Mouse (Mus musculus) ovary, adult 18-20 months (tissue): ENCODE data around the gene Kcnc3.

Experiments
- DNase-seq: peaks from one replicate; pipeline ENCODE4 v3.0.0; 2022; ENCODE audit warnings: low spot score, mixed read lengths

Gene Kcnc3

GRCm38 (mm10) chr7:44596996-44597538, 6.6 kb downstream of the Kcnc3 start:
- DNase-seq: no peak

- no peak for DNase-seq
Measured at GRCm38 (mm10) chr7:44597666-44598065, 7.2 kb downstream of the Kcnc3 start.

GRCm38 (mm10) chr7:44598336-44598735, 7.9 kb downstream of the Kcnc3 start:
- no peak for DNase-seq

GRCm38 (mm10) chr7:44600691-44601262, 10.3 kb downstream of the Kcnc3 start:
- no peak for DNase-seq

GRCm38 (mm10) chr7:44601646-44602045, 11.2 kb downstream of the Kcnc3 start:
- DNase-seq: no peak

GRCm38 (mm10) chr7:44602443-44602842, 12.0 kb downstream of the Kcnc3 start:
- DNase-seq: no peak

GRCm38 (mm10) chr7:44603186-44603855, 12.9 kb downstream of the Kcnc3 start:
- DNase-seq: no peak

- no peak for DNase-seq
Measured at GRCm38 (mm10) chr7:44604139-44604606, 13.7 kb downstream of the Kcnc3 start.

GRCm38 (mm10) chr7:44604619-44605018, 14.2 kb downstream of the Kcnc3 start:
- no peak for DNase-seq

- DNase-seq: no peak
Measured at GRCm38 (mm10) chr7:44605436-44605835, 15.0 kb downstream of the Kcnc3 start.

GRCm38 (mm10) chr7:44606171-44606901, 15.9 kb downstream of the Kcnc3 start:
- DNase-seq: no peak

- DNase-seq: no peak
Measured at GRCm38 (mm10) chr7:44612192-44612591, 21.7 kb downstream of the Kcnc3 start.

- DNase-seq: no peak
Measured at GRCm38 (mm10) chr7:44614041-44614688, 23.7 kb downstream of the Kcnc3 start.

GRCm38 (mm10) chr7:44615309-44615708, 24.8 kb downstream of the Kcnc3 start:
- no peak for DNase-seq

GRCm38 (mm10) chr7:44615987-44616386, 25.5 kb downstream of the Kcnc3 start:
- DNase-seq: no peak

GRCm38 (mm10) chr7:44617059-44617458, 26.6 kb downstream of the Kcnc3 start:
- DNase-seq: no peak

GRCm38 (mm10) chr7:44623714-44624542, 33.5 kb downstream of the Kcnc3 start:
- DNase-seq: no peak

- no peak for DNase-seq
Measured at GRCm38 (mm10) chr7:44624543-44624826, 34.0 kb downstream of the Kcnc3 start.

- no peak for DNase-seq
Measured at GRCm38 (mm10) chr7:44624828-44625227, 34.4 kb downstream of the Kcnc3 start.

GRCm38 (mm10) chr7:44625241-44626067, 35.0 kb downstream of the Kcnc3 start:
- DNase-seq: no peak

GRCm38 (mm10) chr7:44626068-44626385, 35.6 kb downstream of the Kcnc3 start:
- no peak for DNase-seq
